Mouse (Mus musculus) olfactory bulb, adult 2 months (tissue): Measurements from ENCODE around the gene Haus3. TPM values are rescaled to one million over a fixed set of nuclear protein-coding genes. Genes with fewer than 3 reads are reported as not detected.

Source experiments
- H3K27ac ChIP-seq: fragments of 200-500 bp; 2 replicates; pipeline ENCODE4 v1.5.1; 2012; ENCODE audit warnings: low read depth, low read length; ENCODE audit not compliant: insufficient read depth
- H3K4me1 ChIP-seq: fragments of 200-500 bp; 2 replicates; pipeline ENCODE4 v1.6.1; 2012; ENCODE audit warnings: low read length; ENCODE audit not compliant: control insufficient read depth, insufficient read depth
- H3K4me3 ChIP-seq: fragments of 200-500 bp; 2 replicates; pipeline ENCODE4 v1.5.1; 2012; ENCODE audit warnings: mild to moderate bottlenecking, low read depth, low read length, moderate library complexity; ENCODE audit not compliant: insufficient read depth
- CTCF ChIP-seq: fragments of 200-500 bp; IDR thresholded peaks from 2 replicates; pipeline ENCODE4 v1.5.1; 2012; ENCODE audit warnings: low read depth, mild to moderate bottlenecking, low read length, moderate library complexity; ENCODE audit not compliant: insufficient read depth
- POLR2A ChIP-seq: fragments of 200-500 bp; IDR thresholded peaks from 2 replicates; pipeline ENCODE4 v1.6.1; 2012; ENCODE audit warnings: mild to moderate bottlenecking, low read depth, low read length, moderate library complexity; ENCODE audit not compliant: insufficient read depth
- WGBS: fragments of 180-500 bp; shearing (Covaris S2); methylation state at CpG from one replicate; pipeline ENCODE4 v1.1.7; 2018; 5-methylcytosine and 5-hydroxymethylcytosine counted together
- polyA plus RNA-seq: library from polyadenylated mRNA; stranded (reverse); fragments of >200 nt; gene quantifications from 2 replicates; pipeline ENCODE4 v1.2.4, GENCODE M21; 2012; ENCODE audit warnings: low replicate concordance; ENCODE audit not compliant: missing spikeins, insufficient read depth, insufficient read length

Haus3 gene
- polyA plus RNA-seq, 1 experiment, result not detected

GRCm38 (mm10) chr5:34183156-34183880, 14.0 kb upstream of the Haus3 start:
- no peak for TF ChIP-seq POLR2A
- no peak for TF ChIP-seq CTCF
- no peak overlapping the region for H3K4me3 ChIP-seq
- 30% methylated on average over 5 of the region's 5 CpGs for WGBS
- H3K27ac ChIP-seq, result peak overlapping the region; percentile 36; the same call in 1 of the 2 replicates
- H3K4me1 ChIP-seq, result peaks cover 43% of the 10 kb centered on the region

GRCm38 (mm10) chr5:34182486-34182885, 13.2 kb upstream of the Haus3 start:
- 60% methylated on average over 3 of the region's 3 CpGs for WGBS
- Histone ChIP-seq H3K4me3 (no peak overlapping the region), H3K27ac (peak overlapping the region; percentile 36; the same call in 1 of the 2 replicates), H3K4me1 (peaks cover 44% of the 10 kb centered on the region)
- TF ChIP-seq CTCF (no peak), POLR2A (no peak)

DNA sequence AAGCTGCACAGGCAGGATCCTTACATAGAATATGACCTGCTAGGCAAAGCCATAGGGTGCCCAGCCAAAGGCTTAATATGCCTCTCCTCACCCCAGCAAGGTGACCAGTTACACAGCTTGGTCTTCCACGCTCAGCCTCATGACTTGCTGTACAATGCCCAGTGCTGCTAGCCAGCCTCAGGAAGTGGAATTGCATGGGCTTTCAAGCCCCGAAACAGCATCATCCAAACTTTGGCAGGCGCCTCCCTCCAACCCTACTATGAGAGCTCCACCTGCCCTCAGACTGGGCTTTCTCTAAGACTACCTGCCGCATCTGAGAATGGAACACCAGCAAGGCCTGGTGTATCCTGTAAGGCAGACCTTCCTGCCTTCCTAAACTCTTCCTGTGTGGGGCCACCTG, 8.5 kb upstream of the Haus3 start:
- H3K4me3 ChIP-seq, result no peak overlapping the region
- TF ChIP-seq POLR2A (no peak), CTCF (no peak)
- H3K27ac ChIP-seq, result no peak overlapping the region
- peaks cover 17% of the 10 kb centered on the region for H3K4me1 ChIP-seq
- 90% methylated on average over 4 of the region's 4 CpGs for WGBS

- WGBS, result 77% methylated on average over 2 of the region's 2 CpGs
These were observed 7.8 kb upstream of the Haus3 start for GRCm38 (mm10) chr5:34177091-34177490.

GRCm38 (mm10) chr5:34176691-34177090, 7.4 kb upstream of the Haus3 start:
- WGBS, result 70% methylated on average over 10 of the region's 10 CpGs
- TF ChIP-seq POLR2A (no peak), CTCF (no peak)
- H3K4me1 ChIP-seq, result peaks cover 12% of the 10 kb centered on the region
- H3K27ac ChIP-seq, result no peak overlapping the region
- no peak overlapping the region for H3K4me3 ChIP-seq

More at GRCm38 (mm10) chr5:34177091-34177490, 7.8 kb upstream of the Haus3 start:
- peaks cover 12% of the 10 kb centered on the region for H3K4me1 ChIP-seq
- H3K27ac ChIP-seq, result no peak overlapping the region
- no peak overlapping the region for H3K4me3 ChIP-seq
- TF ChIP-seq CTCF (no peak), POLR2A (no peak)

GRCm38 (mm10) chr5:34175403-34175694, 6.0 kb upstream of the Haus3 start:
- no peak overlapping the region for H3K4me3 ChIP-seq
- no peak overlapping the region for H3K27ac ChIP-seq
- TF ChIP-seq CTCF, result no peak
- no peak for TF ChIP-seq POLR2A
- 25% methylated on average over 5 of the region's 5 CpGs for WGBS
- peaks cover 18% of the 10 kb centered on the region for H3K4me1 ChIP-seq

DNA sequence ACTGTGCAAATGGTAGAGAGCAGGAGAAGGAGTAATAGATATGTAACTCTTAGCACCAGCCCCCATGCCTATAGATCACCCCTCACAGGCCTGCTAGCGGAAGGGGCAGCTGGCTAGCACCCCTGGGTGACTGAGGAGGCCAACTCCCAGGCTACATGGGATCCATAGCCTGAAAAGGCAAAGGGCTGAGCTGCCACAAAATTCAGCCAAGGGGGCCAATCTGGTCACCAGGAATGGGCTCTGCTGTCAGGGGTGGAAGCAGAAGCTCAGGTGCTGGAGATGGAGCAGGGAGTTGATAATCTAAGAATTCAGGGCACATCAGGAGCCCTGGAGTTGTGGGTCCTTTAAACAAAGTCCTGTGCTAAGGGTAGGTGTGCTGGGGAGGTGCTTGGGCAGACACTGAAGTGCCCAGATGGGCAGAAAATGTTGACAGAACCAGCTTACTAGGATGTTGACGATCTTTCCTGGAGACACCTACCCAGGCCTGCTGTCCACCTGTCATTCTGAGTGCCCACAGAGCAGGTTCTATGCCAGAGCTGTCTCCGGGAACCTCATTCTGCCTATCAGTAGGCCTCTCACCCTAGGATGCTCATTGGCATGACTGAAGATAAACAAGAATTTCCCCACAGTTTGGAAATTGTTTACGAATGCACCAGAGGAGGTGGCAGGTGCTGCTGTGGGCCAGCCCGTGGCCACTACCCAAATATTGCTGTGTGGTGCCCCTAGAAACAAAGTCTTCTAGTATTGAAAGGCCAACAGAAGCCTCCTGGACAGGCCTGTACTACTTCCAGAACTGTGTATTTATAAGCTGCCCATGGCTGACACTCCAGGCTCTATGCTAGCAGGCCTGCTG, 5.4 kb upstream of the Haus3 start:
- no peak overlapping the region for H3K4me3 ChIP-seq
- WGBS, result 71% methylated on average over 5 of the region's 5 CpGs
- peaks cover 18% of the 10 kb centered on the region for H3K4me1 ChIP-seq
- H3K27ac ChIP-seq, result no peak overlapping the region
- TF ChIP-seq POLR2A (no peak), CTCF (no peak)

DNA sequence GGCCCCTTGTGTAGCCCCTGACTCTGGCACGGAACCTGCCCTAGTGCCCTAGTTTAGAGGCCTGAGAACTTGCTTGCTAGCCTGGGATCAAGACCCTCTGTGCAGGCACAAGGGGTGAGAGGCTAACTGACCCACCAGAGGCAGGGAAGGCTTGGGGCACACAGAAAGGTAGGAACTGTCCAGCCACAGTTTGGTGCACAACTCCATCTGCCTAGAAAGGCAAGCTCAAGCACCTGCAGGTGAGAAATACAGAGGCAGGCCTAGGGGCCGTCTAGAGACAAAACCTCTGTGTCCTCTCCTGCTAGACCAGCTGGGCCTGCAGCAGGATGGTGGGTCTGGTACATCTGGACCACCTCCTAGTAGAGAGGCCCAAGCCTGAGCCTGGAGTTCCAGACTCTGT, 4.7 kb upstream of the Haus3 start:
- Histone ChIP-seq H3K4me3 (no peak overlapping the region), H3K27ac (no peak overlapping the region), H3K4me1 (peaks cover 18% of the 10 kb centered on the region)
- TF ChIP-seq POLR2A (no peak), CTCF (no peak)
- WGBS, result 84% methylated on average over 2 of the region's 2 CpGs

- no peak for TF ChIP-seq CTCF
- TF ChIP-seq POLR2A, result no peak
- peaks cover 8% of the 10 kb centered on the region for H3K4me1 ChIP-seq
- peak overlapping the region; percentile 71; the same call in 1 of the 2 replicates for H3K27ac ChIP-seq
- 28% methylated on average over 4 of the region's 4 CpGs for WGBS
- no peak overlapping the region for H3K4me3 ChIP-seq
These were observed 1.4 kb upstream of the Haus3 start for GRCm38 (mm10) chr5:34170726-34171125.
